Mouse (Mus musculus): ENCODE measurements at regions not wholly inside any gene's neighbourhood (a gene's known extent, or its start where the extent isn't known, plus 50 kb on each side); places are given as distances from the start of the nearest gene placed in this dataset.
"Not testable (repeated sequence)": the region's sequence is repeated elsewhere in the genome, so short reads cannot be mapped to it uniquely, and the experiment has no call there.

DNA sequence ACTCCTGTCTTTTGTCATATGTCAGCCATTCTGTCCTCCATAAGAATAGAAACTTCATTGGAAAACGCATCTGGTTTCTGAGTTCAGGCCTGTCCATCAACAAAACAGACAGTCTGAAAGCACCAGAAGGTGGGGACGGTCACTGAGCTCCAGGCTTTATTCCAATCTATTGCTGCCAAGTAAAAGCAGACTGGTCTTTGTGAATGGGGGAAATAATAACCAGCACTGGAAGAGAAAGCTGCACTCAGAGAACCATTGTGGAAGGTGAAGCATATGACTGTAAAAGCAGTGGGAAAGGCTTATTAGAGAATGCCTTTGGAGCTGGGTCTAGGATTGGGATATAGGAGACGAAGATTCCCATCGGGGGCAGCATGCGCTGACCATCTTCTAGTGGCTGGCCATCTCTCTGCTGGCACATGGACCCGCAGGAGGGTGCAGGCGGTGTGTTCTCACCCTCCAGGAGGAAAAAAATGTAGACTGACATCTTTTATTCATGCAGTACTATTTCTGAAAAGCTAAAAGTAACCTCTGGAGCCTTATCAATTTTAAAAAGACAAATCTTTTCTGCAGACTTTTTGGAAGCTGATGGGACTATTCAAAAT, 1638.0 kb downstream of the Car8 start:
- Histone ChIP-seq H3K36me3 (replicated peaks; ENCODE audit: low read length) (no peaks in the 10 kb centered on the region), H3K4me1 (no peaks in the 10 kb centered on the region), H3K4me3 (replicated peaks) (no peak overlapping the region), H3K27me3 (replicated peaks) (no peaks in the 10 kb centered on the region), H3K9me3 (no peaks in the 10 kb centered on the region)
- TF ChIP-seq GATA1 (IDR thresholded peaks at IDR 0.05; ENCODE audit: borderline replicate concordance, low read length) (no peak), FLI1 (IDR thresholded peaks at IDR 0.05; ENCODE audit: low read length) (no peak)

- Histone ChIP-seq H3K27me3 (replicated peaks) (no peaks in the 10 kb centered on the region), H3K36me3 (replicated peaks; ENCODE audit: low read length) (no peaks in the 10 kb centered on the region), H3K4me1 (no peaks in the 10 kb centered on the region), H3K9me3 (no peaks in the 10 kb centered on the region), H3K4me3 (replicated peaks) (no peak overlapping the region)
- no peak for TF ChIP-seq GATA1 (IDR thresholded peaks at IDR 0.05; ENCODE audit: borderline replicate concordance, low read length)
- TF ChIP-seq FLI1 (IDR thresholded peaks at IDR 0.05; ENCODE audit: low read length), result no peak
Observed at GRCm38 (mm10) chr4:6596321-6596720, 1642.5 kb downstream of the Car8 start.

- not testable (repeated sequence) for H3K36me3 ChIP-seq (replicated peaks; ENCODE audit: low read length); H3K9me3 ChIP-seq; H3K27me3 ChIP-seq (replicated peaks); H3K4me3 ChIP-seq (replicated peaks); H3K4me1 ChIP-seq
Observed at GRCm38 (mm10) chr4:6592890-6593289, 1646.0 kb downstream of the Car8 start.

DNA sequence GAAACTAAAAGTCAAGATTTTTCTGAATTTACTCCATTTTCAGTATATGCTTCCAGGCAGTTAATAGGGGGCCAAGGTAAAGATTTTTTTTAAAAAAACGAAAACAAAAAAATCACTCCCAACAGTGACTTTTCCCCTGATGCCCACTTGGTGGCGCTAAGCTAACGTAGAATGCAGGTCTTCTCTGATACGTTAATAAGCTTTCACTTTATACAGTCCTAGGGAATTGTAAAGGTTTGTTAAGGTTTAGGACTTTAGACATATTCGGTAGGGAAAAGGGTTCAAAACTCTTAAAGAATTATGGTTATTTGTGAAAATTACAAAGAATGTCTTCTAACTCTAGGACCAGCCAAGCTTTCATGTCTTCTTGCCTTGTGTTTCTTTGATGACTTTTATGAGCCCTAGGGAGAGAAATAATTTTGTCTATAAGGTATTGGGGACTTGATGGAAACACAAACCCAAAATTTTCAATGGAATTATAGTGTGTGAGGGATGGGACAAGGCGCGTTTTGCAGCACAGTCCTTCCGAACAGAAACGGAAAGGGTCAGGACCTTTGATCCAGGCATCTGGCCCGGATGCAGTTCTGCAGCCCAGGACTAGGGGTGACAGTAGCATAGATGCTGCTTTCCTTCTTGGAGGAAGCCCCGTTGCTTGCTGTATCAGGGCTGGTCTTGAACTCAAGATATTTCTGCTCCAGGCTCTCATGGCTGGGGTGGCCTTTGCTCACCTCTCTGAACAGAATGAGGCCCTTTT, 1677.1 kb downstream of the Car8 start:
- no peaks in the 10 kb centered on the region for H3K9me3 ChIP-seq
- no peaks in the 10 kb centered on the region for H3K27me3 ChIP-seq (replicated peaks)
- no peaks in the 10 kb centered on the region for H3K36me3 ChIP-seq (replicated peaks; ENCODE audit: low read length)
- peak overlapping the region; percentile 70 for H3K4me3 ChIP-seq (replicated peaks)
- H3K4me1 ChIP-seq, result peaks cover 4% of the 10 kb centered on the region
- TF ChIP-seq GATA1 (IDR thresholded peaks at IDR 0.05; ENCODE audit: borderline replicate concordance, low read length) (no peak), FLI1 (IDR thresholded peaks at IDR 0.05; ENCODE audit: low read length) (no peak)

DNA sequence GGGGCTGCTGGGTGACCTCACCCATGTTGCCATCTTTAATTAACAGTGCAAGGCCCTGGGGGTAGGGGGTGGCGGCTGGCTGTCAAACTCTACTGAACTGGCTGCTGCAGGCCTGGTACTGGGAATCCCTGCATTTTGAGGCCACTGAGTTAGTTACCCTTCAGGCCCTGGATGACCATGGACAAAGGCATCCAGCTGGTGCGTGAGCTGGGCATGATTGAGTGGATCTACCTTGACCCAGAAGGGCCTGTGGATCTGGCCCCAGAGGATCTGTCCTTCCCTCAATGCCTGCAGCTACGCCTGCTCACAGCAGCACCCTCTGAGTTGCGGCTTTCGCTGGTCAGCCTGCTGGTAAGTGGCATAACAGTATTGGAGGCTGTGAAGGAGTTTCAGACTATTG, 1699.2 kb downstream of the Car8 start:
- no peak overlapping the region for H3K4me3 ChIP-seq (replicated peaks)
- TF ChIP-seq GATA1 (IDR thresholded peaks at IDR 0.05; ENCODE audit: borderline replicate concordance, low read length), result no peak
- TF ChIP-seq FLI1 (IDR thresholded peaks at IDR 0.05; ENCODE audit: low read length), result no peak
- no peaks in the 10 kb centered on the region for H3K36me3 ChIP-seq (replicated peaks; ENCODE audit: low read length)
- H3K9me3 ChIP-seq, result peaks cover 8% of the 10 kb centered on the region; the same call in 1 of the 2 replicates
- H3K27me3 ChIP-seq (replicated peaks), result no peaks in the 10 kb centered on the region
- no peaks in the 10 kb centered on the region for H3K4me1 ChIP-seq

DNA sequence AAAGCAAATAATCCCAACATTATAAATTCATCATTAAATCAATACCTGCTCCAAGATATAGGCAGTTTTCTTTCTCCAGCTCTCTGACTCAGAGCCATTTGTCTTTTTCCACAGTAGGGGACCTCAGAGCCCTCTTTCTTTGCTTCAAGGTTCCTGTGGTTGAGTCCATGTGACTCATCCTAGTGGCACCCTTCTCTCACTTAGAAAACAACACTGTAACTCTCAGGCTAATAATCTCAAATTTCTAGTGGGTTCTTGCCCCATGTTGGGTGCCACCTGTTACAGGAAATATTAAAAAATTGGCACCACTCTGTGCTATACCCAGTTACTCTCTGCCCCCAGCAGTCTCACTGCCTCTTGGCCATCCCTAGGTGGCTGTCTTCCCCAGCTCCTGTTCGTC, 1706.4 kb downstream of the Car8 start:
- TF ChIP-seq GATA1 (IDR thresholded peaks at IDR 0.05; ENCODE audit: borderline replicate concordance, low read length) (no peak), FLI1 (IDR thresholded peaks at IDR 0.05; ENCODE audit: low read length) (no peak)

DNA sequence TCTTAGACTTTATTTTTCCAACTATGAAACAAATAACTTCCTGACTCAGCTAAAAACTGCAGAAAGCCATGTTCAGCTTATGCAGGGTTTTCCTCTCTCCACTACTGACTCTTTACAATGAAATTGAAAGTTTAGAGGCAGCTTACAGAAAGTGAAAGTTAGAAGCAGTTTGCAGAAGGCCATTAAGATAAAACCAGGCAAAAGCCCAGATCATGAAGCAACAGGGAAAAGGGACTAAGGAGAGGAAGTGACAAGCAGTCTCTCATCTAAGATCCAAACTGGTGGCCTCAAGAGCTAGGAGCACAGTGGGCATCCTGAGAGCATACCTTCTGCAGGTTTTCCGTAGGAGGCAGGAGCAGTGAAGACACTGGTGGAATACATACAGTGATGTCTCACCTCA, 1721.2 kb downstream of the Car8 start:
- Histone ChIP-seq H3K4me1 (peaks cover 23% of the 10 kb centered on the region), H3K36me3 (replicated peaks; ENCODE audit: low read length) (no peaks in the 10 kb centered on the region), H3K4me3 (replicated peaks) (peak overlapping the region; percentile 86), H3K27me3 (replicated peaks) (no peaks in the 10 kb centered on the region), H3K9me3 (peaks cover 5% of the 10 kb centered on the region)
- TF ChIP-seq FLI1 (IDR thresholded peaks at IDR 0.05; ENCODE audit: low read length) (no peak), GATA1 (IDR thresholded peaks at IDR 0.05; ENCODE audit: borderline replicate concordance, low read length) (no peak)

More for the DNA sequence above, 1706.4 kb downstream of the Car8 start:
- Histone ChIP-seq H3K36me3 (replicated peaks; ENCODE audit: low read length) (no peaks in the 10 kb centered on the region), H3K27me3 (replicated peaks) (no peaks in the 10 kb centered on the region), H3K4me1 (no peaks in the 10 kb centered on the region), H3K4me3 (replicated peaks) (no peak overlapping the region), H3K9me3 (peaks cover 9% of the 10 kb centered on the region; the same call in 1 of the 2 replicates)

DNA sequence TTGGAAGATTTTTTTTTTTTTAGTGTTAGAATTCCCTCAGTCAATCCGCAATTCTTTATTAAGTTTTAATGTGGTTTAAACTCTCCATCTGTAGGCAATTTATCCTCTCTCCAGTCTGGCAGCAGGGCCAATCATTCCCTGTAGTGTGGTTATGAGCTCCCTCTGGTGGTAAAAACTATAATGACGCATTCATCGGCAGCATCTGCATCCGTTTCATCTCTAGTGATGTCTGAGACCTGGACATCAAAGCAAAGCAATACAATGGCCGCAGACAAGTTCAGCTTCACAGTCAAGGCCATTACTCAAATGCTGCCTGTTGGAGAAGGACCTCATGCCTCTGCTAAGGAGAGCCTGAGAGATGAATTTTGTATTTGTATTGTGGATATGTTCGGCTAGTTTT, 1721.7 kb upstream of the Impad1 start:
- peaks cover 4% of the 10 kb centered on the region for H3K9me3 ChIP-seq
- H3K4me3 ChIP-seq (replicated peaks), result peak overlapping the region; percentile 64
- H3K27me3 ChIP-seq (replicated peaks), result no peaks in the 10 kb centered on the region
- H3K4me1 ChIP-seq, result peaks cover 23% of the 10 kb centered on the region
- no peak for TF ChIP-seq FLI1 (IDR thresholded peaks at IDR 0.05; ENCODE audit: low read length)
- no peak for TF ChIP-seq GATA1 (IDR thresholded peaks at IDR 0.05; ENCODE audit: borderline replicate concordance, low read length)
- H3K36me3 ChIP-seq (replicated peaks; ENCODE audit: low read length), result no peaks in the 10 kb centered on the region

GRCm38 (mm10) chr4:6513635-6514034, 1720.5 kb upstream of the Impad1 start:
- no peak for TF ChIP-seq GATA1 (IDR thresholded peaks at IDR 0.05; ENCODE audit: borderline replicate concordance, low read length)
- TF ChIP-seq FLI1 (IDR thresholded peaks at IDR 0.05; ENCODE audit: low read length), result no peak
- Histone ChIP-seq H3K4me1 (peaks cover 23% of the 10 kb centered on the region), H3K27me3 (replicated peaks) (no peaks in the 10 kb centered on the region), H3K4me3 (replicated peaks) (no peak overlapping the region), H3K36me3 (replicated peaks; ENCODE audit: low read length) (no peaks in the 10 kb centered on the region), H3K9me3 (no peaks in the 10 kb centered on the region)

- no peaks in the 10 kb centered on the region for H3K9me3 ChIP-seq
- TF ChIP-seq GATA1 (IDR thresholded peaks at IDR 0.05; ENCODE audit: borderline replicate concordance, low read length) (no peak), FLI1 (IDR thresholded peaks at IDR 0.05; ENCODE audit: low read length) (no peak)
- H3K36me3 ChIP-seq (replicated peaks; ENCODE audit: low read length), result no peaks in the 10 kb centered on the region
- H3K27me3 ChIP-seq (replicated peaks), result peaks cover 3% of the 10 kb centered on the region
- H3K4me3 ChIP-seq (replicated peaks), result peak overlapping the region; percentile 81
- peaks cover 16% of the 10 kb centered on the region for H3K4me1 ChIP-seq
Observed at GRCm38 (mm10) chr4:6512749-6513364, 1719.7 kb upstream of the Impad1 start.

Data from megakaryocyte, embryonic 14.5 days (primary cell).